Mouse (Mus musculus) testis, postnatal 10 days (tissue): ENCODE results near the gene Rnpc3.
"Not testable (repeated sequence)": the region's sequence is repeated elsewhere in the genome, so short reads cannot be mapped to it uniquely, and the experiment has no call there.

Source experiments
- DNase-seq: peaks from one replicate; pipeline ENCODE4 v3.0.0; 2021; ENCODE audit warnings: low spot score

The Rnpc3 gene

GRCm38 (mm10) chr3:113629606-113630359, at the start of gene Rnpc3:
TSS of gene Rnpc3 (minus strand) at chr3:113630149.
- DNase-seq = peak; percentile 97

- peak; percentile 45 for DNase-seq
Measured at GRCm38 (mm10) chr3:113656940-113657339, 27.0 kb upstream of the Rnpc3 start.

- DNase-seq = no peak
Measured at GRCm38 (mm10) chr3:113654335-113654734, 24.4 kb upstream of the Rnpc3 start.

- not testable (repeated sequence) for DNase-seq
Measured at GRCm38 (mm10) chr3:113651386-113651785, 21.4 kb upstream of the Rnpc3 start.

- DNase-seq = no peak
Measured at GRCm38 (mm10) chr3:113639545-113639944, 9.6 kb upstream of the Rnpc3 start.

GRCm38 (mm10) chr3:113634220-113634619, 4.3 kb upstream of the Rnpc3 start:
- no peak for DNase-seq

- no peak for DNase-seq
Measured at GRCm38 (mm10) chr3:113631611-113632010, 1.7 kb upstream of the Rnpc3 start.

- DNase-seq = no peak
Measured at GRCm38 (mm10) chr3:113630564-113630963, 615 bp upstream of the Rnpc3 start.

GRCm38 (mm10) chr3:113606599-113606998, 23.4 kb downstream of the Rnpc3 start, which contains the start of gene Amy1:
TSS of gene Amy1 (minus strand) at chr3:113606699.
- DNase-seq = no peak

GRCm38 (mm10) chr3:113590844-113591243, 39.1 kb downstream of the Rnpc3 start:
- no peak for DNase-seq

- no peak for DNase-seq
Measured at GRCm38 (mm10) chr3:113574578-113574977, 55.4 kb downstream of the Rnpc3 start.

- DNase-seq = no peak
Measured at GRCm38 (mm10) chr3:113574138-113574537, 55.8 kb downstream of the Rnpc3 start.

GRCm38 (mm10) chr3:113572158-113572557, 57.8 kb downstream of the Rnpc3 start:
- DNase-seq = no peak
